ENCODE assay signal across 8 mouse cellular contexts in genomic region chr17:34304751-34305150, GRCm38 (mm10). TPM values are rescaled to one million over a fixed set of nuclear protein-coding genes. Genes with fewer than 3 reads are reported as not detected.
DNase-seq lines count a peak whose midpoint lies in the region; ATAC-seq and TF ChIP-seq lines count a peak whose summit lies in the region.
"Had no signal": no experiment of that assay in that cellular context is flagged by ENCODE, and none has a peak within 500 bp of the region (broad histone marks: within the 10 kb centered on the region; RNA-seq: fewer than 3 reads in every experiment).

No protein-coding gene starts in this region.

- TF ChIP-seq POLR2A in limb, embryonic 14.5 days (IDR thresholded peaks at IDR 0.05; ENCODE audit: borderline replicate concordance, extremely low read depth, insufficient read depth, insufficient read length), result no peak

- H3K4me2 ChIP-seq in limb, embryonic 14.5 days (replicated peaks; ENCODE audit: low read depth, low read length, severe bottlenecking), result no peak overlapping the region

- ATAC-seq in limb, embryonic 14.5 days (ENCODE audit: low FRiP score, low read depth), result peak; percentile 73

- H3K4me1 ChIP-seq in limb, embryonic 14.5 days (ENCODE audit: control insufficient read depth, insufficient read depth, low read length), result no peaks in the 10 kb centered on the region

- H3K4me3 ChIP-seq in limb, embryonic 14.5 days (replicated peaks; ENCODE audit: low read length), result no peak overlapping the region

- peak; percentile 76 for DNase-seq in right cerebral cortex, adult 18-20 months
- DNase-seq in right cerebral cortex, postnatal 4 days, result no peak
- peak; percentile 73 for DNase-seq in adrenal gland, postnatal 10 days
- peak; percentile 77 for DNase-seq in forelimb bud, embryonic 11.5 days (ENCODE audit: low read depth, low spot score)
- peak; percentile 92 for DNase-seq in kidney, adult 9 months
- DNase-seq in limb, embryonic 14.5 days (ENCODE audit: low spot score), result peak; percentile 73
- peak; percentile 43 to 67 for DNase-seq in right cerebral cortex, postnatal 36 days (ENCODE audit: low spot score in 2 of 2)

- H3K9me3 ChIP-seq in limb, embryonic 14.5 days (ENCODE audit: control insufficient read depth, low read length), result no peaks in the 10 kb centered on the region

- H3K27me3 ChIP-seq in limb, embryonic 14.5 days (ENCODE audit: control insufficient read depth, insufficient read depth, low read length), result no peaks in the 10 kb centered on the region

- no peak overlapping the region for H3K9ac ChIP-seq in limb, embryonic 14.5 days (ENCODE audit: low read depth, low read length, severe bottlenecking)

- WGBS in limb, embryonic 14.5 days, result 6% methylated on average over 4 of the region's 4 CpGs

- no peaks in the 10 kb centered on the region for H3K36me3 ChIP-seq in limb, embryonic 14.5 days (ENCODE audit: control insufficient read depth, insufficient read depth, low read length)

- no peak overlapping the region for H3K27ac ChIP-seq in limb, embryonic 14.5 days (replicated peaks; ENCODE audit: low read depth, low read length)

RNA-seq across cellular contexts. Expression of gene H2-Eb1, which starts 0.9 kb away (rescaled TPM):
- 10 to 100 TPM; 33.3 to 37.7 TPM for total RNA-seq in adrenal gland, postnatal 10 days (2021)
- 1.6 and 2.4 TPM in 2 replicates for polyA plus RNA-seq in limb, embryonic 14.5 days (2012; rRNA removed)
- polyA plus RNA-seq in limb, embryonic 14.5 days (2014; fragmentation: Nextera tagmentation; extraction: Ambion mirVana), result 3.4 and 4.6 TPM in 2 replicates

RNA-seq across cellular contexts. Expression of gene H2-Aa, which starts 17.1 kb away (rescaled TPM):
- total RNA-seq in adrenal gland, postnatal 10 days (2021), result 10 to 100 TPM; 40.5 to 44.8 TPM
- polyA plus RNA-seq in limb, embryonic 14.5 days (2012; rRNA removed), result 2.0 and 2.9 TPM in 2 replicates
- polyA plus RNA-seq in limb, embryonic 14.5 days (2014; fragmentation: Nextera tagmentation; extraction: Ambion mirVana), result 4.1 and 4.5 TPM in 2 replicates

RNA-seq across cellular contexts. Expression of gene H2-Eb2, which starts 20.7 kb away (rescaled TPM):
- under 1 TPM; 0.21 to 0.39 TPM for total RNA-seq in adrenal gland, postnatal 10 days (2021)
- polyA plus RNA-seq in limb, embryonic 14.5 days (2012; rRNA removed), result not detected in 2 replicates
- not detected in 2 replicates for polyA plus RNA-seq in limb, embryonic 14.5 days (2014; fragmentation: Nextera tagmentation; extraction: Ambion mirVana)

RNA-seq across cellular contexts. Expression of gene H2-Ab1, which starts 47.3 kb away (rescaled TPM):
- total RNA-seq in adrenal gland, postnatal 10 days (2021), result 10 to 100 TPM; 27.9 to 36.1 TPM
- polyA plus RNA-seq in limb, embryonic 14.5 days (2012; rRNA removed), result 4.8 and 5.6 TPM in 2 replicates
- polyA plus RNA-seq in limb, embryonic 14.5 days (2014; fragmentation: Nextera tagmentation; extraction: Ambion mirVana), result 7.6 and 8.0 TPM in 2 replicates

RNA-seq across cellular contexts. Expression of gene Btnl2, which starts 49.9 kb away (rescaled TPM):
- total RNA-seq in adrenal gland, postnatal 10 days (2021), result under 1 TPM; 0.48 to 0.66 TPM
- 0.14 TPM in 2 replicates for polyA plus RNA-seq in limb, embryonic 14.5 days (2012; rRNA removed)
- 0.07 and 0.11 TPM in 2 replicates for polyA plus RNA-seq in limb, embryonic 14.5 days (2014; fragmentation: Nextera tagmentation; extraction: Ambion mirVana)
- polyA plus RNA-seq: neural tube, embryonic 14.5 days had no signal
